Mouse (Mus musculus): ENCODE measurements at regions not wholly inside any gene's neighbourhood (a gene's known extent, or its start where the extent isn't known, plus 50 kb on each side); places are given as distances from the start of the nearest gene placed in this dataset.

GRCm38 (mm10) chr8:6813816-6814215, 1708.7 kb upstream of the Slc10a2 start:
- Histone ChIP-seq H3K36me3 (replicated peaks; ENCODE audit: low read length) (no peaks in the 10 kb centered on the region), H3K27me3 (replicated peaks) (no peaks in the 10 kb centered on the region), H3K9me3 (peaks cover 6% of the 10 kb centered on the region), H3K4me1 (no peaks in the 10 kb centered on the region), H3K4me3 (replicated peaks) (no peak overlapping the region)
- no peak for TF ChIP-seq GATA1 (IDR thresholded peaks at IDR 0.05; ENCODE audit: borderline replicate concordance, low read length)
- no peak for TF ChIP-seq FLI1 (IDR thresholded peaks at IDR 0.05; ENCODE audit: low read length)

DNA sequence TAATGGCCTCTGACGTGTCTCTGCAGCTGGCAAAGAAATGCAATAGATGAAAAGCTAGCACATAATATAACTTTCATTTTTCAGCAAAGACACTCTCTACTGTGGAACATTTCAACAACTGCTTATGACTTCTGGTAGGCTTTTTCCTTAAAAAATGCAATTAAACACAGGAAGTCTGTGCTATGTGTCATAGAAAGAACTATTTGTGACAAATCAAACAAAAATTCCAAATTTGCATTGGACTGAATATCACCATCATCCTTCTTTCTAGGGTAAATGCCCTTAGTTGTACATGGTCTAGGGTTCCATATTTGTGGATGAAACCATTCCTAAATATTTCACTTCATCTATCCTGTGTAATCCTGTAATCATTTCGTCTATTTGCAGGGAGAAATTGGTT, 1702.0 kb upstream of the Slc10a2 start:
- H3K4me1 ChIP-seq, result no peaks in the 10 kb centered on the region

DNA sequence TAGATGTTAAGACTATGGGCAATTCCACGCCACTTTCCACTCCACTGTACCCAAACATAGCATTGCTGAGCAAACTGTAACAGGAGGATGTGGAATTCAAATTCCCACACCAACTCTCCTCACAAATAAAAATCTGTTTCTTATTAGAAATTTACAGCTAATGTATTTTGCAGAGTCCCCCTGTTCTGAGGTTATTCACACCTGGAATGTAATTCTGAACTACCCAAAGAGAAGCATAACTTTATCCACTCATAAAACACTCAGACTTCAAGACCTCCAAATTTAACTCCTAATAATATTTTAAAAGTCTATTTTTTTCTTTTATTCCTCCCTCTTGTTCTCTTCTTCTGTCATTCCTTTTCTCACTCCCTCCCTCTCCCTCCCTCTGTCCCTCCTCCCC, 1698.0 kb upstream of the Slc10a2 start:
- TF ChIP-seq GATA1 (IDR thresholded peaks at IDR 0.05; ENCODE audit: borderline replicate concordance, low read length) (no peak), FLI1 (IDR thresholded peaks at IDR 0.05; ENCODE audit: low read length) (no peak)
- no peak overlapping the region for H3K4me3 ChIP-seq (replicated peaks)
- no peaks in the 10 kb centered on the region for H3K9me3 ChIP-seq
- no peaks in the 10 kb centered on the region for H3K27me3 ChIP-seq (replicated peaks)
- no peaks in the 10 kb centered on the region for H3K4me1 ChIP-seq
- no peaks in the 10 kb centered on the region for H3K36me3 ChIP-seq (replicated peaks; ENCODE audit: low read length)

More for the DNA sequence above, 1702.0 kb upstream of the Slc10a2 start:
- H3K36me3 ChIP-seq (replicated peaks; ENCODE audit: low read length), result no peaks in the 10 kb centered on the region
- H3K9me3 ChIP-seq, result no peaks in the 10 kb centered on the region
- H3K4me3 ChIP-seq (replicated peaks), result no peak overlapping the region
- TF ChIP-seq GATA1 (IDR thresholded peaks at IDR 0.05; ENCODE audit: borderline replicate concordance, low read length) (no peak), FLI1 (IDR thresholded peaks at IDR 0.05; ENCODE audit: low read length) (no peak)
- H3K27me3 ChIP-seq (replicated peaks), result no peaks in the 10 kb centered on the region

- no peak for TF ChIP-seq FLI1 (IDR thresholded peaks at IDR 0.05; ENCODE audit: low read length)
- TF ChIP-seq GATA1 (IDR thresholded peaks at IDR 0.05; ENCODE audit: borderline replicate concordance, low read length), result no peak
- H3K4me3 ChIP-seq (replicated peaks), result no peak overlapping the region
- no peaks in the 10 kb centered on the region for H3K9me3 ChIP-seq
- no peaks in the 10 kb centered on the region for H3K27me3 ChIP-seq (replicated peaks)
- no peaks in the 10 kb centered on the region for H3K4me1 ChIP-seq
- no peaks in the 10 kb centered on the region for H3K36me3 ChIP-seq (replicated peaks; ENCODE audit: low read length)
Measured at GRCm38 (mm10) chr8:6801076-6801475, 1695.9 kb upstream of the Slc10a2 start.

- TF ChIP-seq GATA1 (IDR thresholded peaks at IDR 0.05; ENCODE audit: borderline replicate concordance, low read length) (no peak), FLI1 (IDR thresholded peaks at IDR 0.05; ENCODE audit: low read length) (no peak)
- H3K4me1 ChIP-seq, result no peaks in the 10 kb centered on the region
- H3K4me3 ChIP-seq (replicated peaks), result no peak overlapping the region
- no peaks in the 10 kb centered on the region for H3K27me3 ChIP-seq (replicated peaks)
- no peaks in the 10 kb centered on the region for H3K36me3 ChIP-seq (replicated peaks; ENCODE audit: low read length)
- H3K9me3 ChIP-seq, result no peaks in the 10 kb centered on the region
Measured at GRCm38 (mm10) chr8:6789096-6789495, 1683.9 kb upstream of the Slc10a2 start.

- no peaks in the 10 kb centered on the region for H3K36me3 ChIP-seq (replicated peaks; ENCODE audit: low read length)
- no peaks in the 10 kb centered on the region for H3K9me3 ChIP-seq
- no peaks in the 10 kb centered on the region for H3K4me1 ChIP-seq
- no peak for TF ChIP-seq FLI1 (IDR thresholded peaks at IDR 0.05; ENCODE audit: low read length)
- TF ChIP-seq GATA1 (IDR thresholded peaks at IDR 0.05; ENCODE audit: borderline replicate concordance, low read length), result no peak
- H3K27me3 ChIP-seq (replicated peaks), result no peaks in the 10 kb centered on the region
- H3K4me3 ChIP-seq (replicated peaks), result no peak overlapping the region
Measured at GRCm38 (mm10) chr8:6780983-6781382, 1675.8 kb upstream of the Slc10a2 start.

- TF ChIP-seq GATA1 (IDR thresholded peaks at IDR 0.05; ENCODE audit: borderline replicate concordance, low read length) (no peak), FLI1 (IDR thresholded peaks at IDR 0.05; ENCODE audit: low read length) (no peak)
Measured at GRCm38 (mm10) chr8:6775103-6775502, 1670.0 kb upstream of the Slc10a2 start.

GRCm38 (mm10) chr8:6729571-6729970, 1624.4 kb upstream of the Slc10a2 start:
- TF ChIP-seq GATA1 (IDR thresholded peaks at IDR 0.05; ENCODE audit: borderline replicate concordance, low read length), result no peak
- TF ChIP-seq FLI1 (IDR thresholded peaks at IDR 0.05; ENCODE audit: low read length), result no peak
- H3K27me3 ChIP-seq (replicated peaks), result no peaks in the 10 kb centered on the region
- H3K36me3 ChIP-seq (replicated peaks; ENCODE audit: low read length), result no peaks in the 10 kb centered on the region

More at GRCm38 (mm10) chr8:6775103-6775502, 1670.0 kb upstream of the Slc10a2 start:
- no peaks in the 10 kb centered on the region for H3K36me3 ChIP-seq (replicated peaks; ENCODE audit: low read length)
- H3K9me3 ChIP-seq, result no peaks in the 10 kb centered on the region
- no peaks in the 10 kb centered on the region for H3K27me3 ChIP-seq (replicated peaks)
- no peaks in the 10 kb centered on the region for H3K4me1 ChIP-seq
- H3K4me3 ChIP-seq (replicated peaks), result no peak overlapping the region

DNA sequence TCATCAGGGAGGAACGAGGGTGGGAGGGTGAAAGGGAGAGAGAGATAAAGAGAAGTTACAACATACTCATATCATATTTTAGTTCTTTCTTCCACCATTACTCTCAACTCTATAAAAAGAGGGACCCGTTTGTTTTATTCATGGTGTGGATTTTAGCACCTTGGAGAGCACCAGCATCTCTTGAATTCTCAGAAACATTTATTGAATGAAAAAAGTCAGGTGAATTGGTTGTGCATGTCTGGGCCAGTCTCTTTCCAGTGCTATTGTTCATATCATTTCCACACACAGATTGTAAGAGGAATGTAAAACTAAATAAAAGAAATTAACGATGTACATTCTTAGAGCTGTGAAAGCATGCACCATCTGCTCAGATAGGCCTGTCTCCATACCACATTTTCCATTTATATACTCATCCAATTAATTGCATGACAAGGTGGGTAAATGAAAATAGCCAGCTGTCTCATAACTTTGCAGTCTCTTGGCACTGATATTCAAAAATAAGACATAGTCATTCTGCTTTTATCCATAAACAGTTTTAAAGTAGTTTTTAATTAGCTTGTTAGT, 1603.8 kb upstream of the Slc10a2 start:
- TF ChIP-seq FLI1 (IDR thresholded peaks at IDR 0.05; ENCODE audit: low read length) (no peak), GATA1 (IDR thresholded peaks at IDR 0.05; ENCODE audit: borderline replicate concordance, low read length) (no peak)
- Histone ChIP-seq H3K4me1 (no peaks in the 10 kb centered on the region), H3K27me3 (replicated peaks) (no peaks in the 10 kb centered on the region), H3K9me3 (no peaks in the 10 kb centered on the region), H3K36me3 (replicated peaks; ENCODE audit: low read length) (no peaks in the 10 kb centered on the region), H3K4me3 (replicated peaks) (no peak overlapping the region)

More at GRCm38 (mm10) chr8:6729571-6729970, 1624.4 kb upstream of the Slc10a2 start:
- no peaks in the 10 kb centered on the region for H3K4me1 ChIP-seq
- 0 out of 2 replicates have a peak, but pooled peaks cover 4% of the 10 kb centered on the region for H3K9me3 ChIP-seq
- H3K4me3 ChIP-seq (replicated peaks), result no peak overlapping the region

DNA sequence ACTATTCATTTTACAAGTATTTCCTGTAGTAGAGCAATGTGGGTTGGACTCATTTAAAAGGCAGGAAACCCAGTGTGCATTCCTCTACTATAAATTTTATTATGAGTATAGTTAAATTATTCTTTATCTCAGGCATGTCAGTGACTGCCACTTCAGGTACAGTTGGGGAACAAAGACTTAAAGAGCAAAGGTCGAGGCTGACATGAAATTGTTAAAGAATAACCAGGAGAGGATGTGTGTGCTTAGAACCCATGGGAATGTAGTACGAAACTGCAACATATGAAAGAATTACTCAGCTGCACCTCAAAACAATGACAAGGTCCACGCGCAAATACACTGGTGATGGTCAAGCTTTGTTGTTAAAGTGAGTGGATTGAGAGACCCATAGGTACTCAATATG, 1583.4 kb upstream of the Slc10a2 start:
- TF ChIP-seq FLI1 (IDR thresholded peaks at IDR 0.05; ENCODE audit: low read length) (no peak), GATA1 (IDR thresholded peaks at IDR 0.05; ENCODE audit: borderline replicate concordance, low read length) (no peak)
- Histone ChIP-seq H3K4me1 (no peaks in the 10 kb centered on the region), H3K4me3 (replicated peaks) (no peak overlapping the region), H3K27me3 (replicated peaks) (no peaks in the 10 kb centered on the region), H3K36me3 (replicated peaks; ENCODE audit: low read length) (no peaks in the 10 kb centered on the region), H3K9me3 (no peaks in the 10 kb centered on the region)

DNA sequence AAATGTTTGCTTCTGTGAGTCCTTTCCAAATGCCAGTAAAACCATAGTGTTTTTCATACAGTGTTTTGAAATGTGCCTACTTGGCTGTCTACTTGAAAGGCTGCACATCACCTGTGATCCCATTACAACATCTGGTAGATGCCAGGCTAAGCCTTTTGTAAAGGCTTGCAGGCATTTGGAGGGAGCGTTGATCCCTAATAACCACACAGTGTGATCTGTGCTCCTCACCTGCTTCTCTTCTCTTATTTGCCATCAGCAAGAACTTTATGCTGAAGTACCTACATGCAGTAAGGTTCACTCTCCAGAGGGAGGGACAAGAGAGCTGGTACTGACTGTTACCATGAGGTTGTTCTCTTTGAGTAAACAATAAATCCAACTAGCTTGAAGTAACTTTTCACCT, 1553.7 kb upstream of the Slc10a2 start:
- H3K4me3 ChIP-seq (replicated peaks), result no peak overlapping the region
- no peak for TF ChIP-seq FLI1 (IDR thresholded peaks at IDR 0.05; ENCODE audit: low read length)
- TF ChIP-seq GATA1 (IDR thresholded peaks at IDR 0.05; ENCODE audit: borderline replicate concordance, low read length), result no peak
- H3K27me3 ChIP-seq (replicated peaks), result no peaks in the 10 kb centered on the region
- no peaks in the 10 kb centered on the region for H3K36me3 ChIP-seq (replicated peaks; ENCODE audit: low read length)
- H3K9me3 ChIP-seq, result no peaks in the 10 kb centered on the region
- no peaks in the 10 kb centered on the region for H3K4me1 ChIP-seq

Measured in megakaryocyte, embryonic 14.5 days (primary cell).